ENCODE assay signal across 8 mouse cellular contexts in the genomic region with DNA sequence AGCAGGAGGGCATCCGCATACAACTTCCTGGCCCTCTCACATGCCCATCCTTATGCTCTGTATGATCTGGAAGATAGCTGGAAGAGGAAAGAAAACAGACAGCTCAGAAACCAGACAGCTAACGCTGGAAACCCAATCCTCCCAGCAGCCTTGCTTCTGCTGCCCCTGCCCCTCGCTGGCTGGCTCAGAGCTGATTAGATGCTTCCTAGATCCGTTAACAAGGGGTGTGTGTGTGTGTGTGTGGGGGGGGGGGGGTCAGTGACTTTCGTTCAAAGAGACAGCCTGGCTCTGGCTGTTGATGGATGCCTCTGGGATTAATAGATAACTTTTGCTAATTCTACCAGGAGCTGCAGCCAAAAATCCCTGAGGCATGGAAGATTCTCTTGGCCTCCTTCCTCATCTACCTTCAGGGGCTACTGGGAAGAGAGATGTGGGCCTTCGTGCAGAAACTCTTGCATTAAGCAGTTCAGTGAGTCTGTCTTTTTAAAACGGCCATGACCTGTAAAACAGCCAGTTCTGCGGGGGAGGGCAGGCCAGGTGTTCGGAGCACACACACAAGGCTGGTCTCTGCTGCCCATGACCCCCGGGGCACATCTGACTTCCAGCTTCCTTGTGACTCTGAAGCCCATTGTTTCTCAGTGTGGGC. TPM values are rescaled to one million over a fixed set of nuclear protein-coding genes. Genes with fewer than 3 reads are reported as not detected.
DNase-seq lines count a peak whose midpoint lies in the region; ATAC-seq and TF ChIP-seq lines count a peak whose summit lies in the region.

No protein-coding gene starts in this region.

- H3K4me3 ChIP-seq in heart, embryonic 15.5 days, result peak overlapping the region; percentile 39
- H3K4me3 ChIP-seq in embryonic facial prominence, embryonic 11.5 days (ENCODE audit: low read depth, low read length), result peak overlapping the region; percentile 14; the same call in 1 of the 2 replicates
- peak overlapping the region; percentile 5; the same call in 1 of the 2 replicates for H3K4me3 ChIP-seq in kidney, adult 2 months (ENCODE audit: insufficient read depth, low read depth, low read length)

- H3K27ac ChIP-seq in heart, embryonic 15.5 days, result peak overlapping the region; percentile 21
- peak overlapping the region; percentile 76 for H3K27ac ChIP-seq in embryonic facial prominence, embryonic 11.5 days (replicated peaks; ENCODE audit: low read depth, low read length)
- H3K27ac ChIP-seq in kidney, adult 2 months (ENCODE audit: insufficient read depth, low read depth, low read length), result peak overlapping the region; percentile 51

- peak overlapping the region; percentile 18; the same call in 1 of the 2 replicates for H3K9ac ChIP-seq in heart, embryonic 15.5 days
- peak overlapping the region; percentile 50 for H3K9ac ChIP-seq in embryonic facial prominence, embryonic 11.5 days (replicated peaks; ENCODE audit: low read length)

- TF ChIP-seq POLR2A in kidney, adult 2 months (IDR thresholded peaks at IDR 0.05; ENCODE audit: low read depth, low read length), result no peak

- no peaks in the 10 kb centered on the region for H3K36me3 ChIP-seq in heart, embryonic 15.5 days
- no peaks in the 10 kb centered on the region for H3K36me3 ChIP-seq in embryonic facial prominence, embryonic 11.5 days (replicated peaks; ENCODE audit: control insufficient read depth, insufficient read depth, low read depth, low read length)
- H3K36me3 ChIP-seq in kidney, adult 2 months (ENCODE audit: control insufficient read depth, insufficient read depth, low read length), result no peaks in the 10 kb centered on the region

- WGBS in heart, embryonic 15.5 days, result 20% methylated on average over 10 of the region's 10 CpGs
- WGBS in embryonic facial prominence, embryonic 11.5 days, result 7% methylated on average over 10 of the region's 10 CpGs
- WGBS in kidney, adult 2 months, result 28% methylated on average over 10 of the region's 10 CpGs

- DNase-seq in heart, postnatal 10 days, result no peak
- peak; percentile 63 for DNase-seq in embryonic facial prominence, embryonic 11.5 days (ENCODE audit: low spot score)
- DNase-seq in kidney, adult 2 months, result peak; percentile 91
- no peak for DNase-seq in right cerebral cortex, postnatal 36 days (ENCODE audit: low spot score in 2 of 2)
- no peak for DNase-seq in layer of hippocampus, postnatal 10 days (ENCODE audit: low spot score in 2 of 2)
- DNase-seq in right cerebral cortex, postnatal 25 days, result no peak

- peak overlapping the region; percentile 64 for H3K4me2 ChIP-seq in heart, embryonic 15.5 days
- H3K4me2 ChIP-seq in embryonic facial prominence, embryonic 11.5 days (ENCODE audit: low read depth, low read length), result peak overlapping the region; percentile 42

- ATAC-seq in heart, embryonic 15.5 days (replicated peaks; ENCODE audit: insufficient number of reproducible peaks, insufficient read depth, low FRiP score, low read depth), result no peak
- peak; percentile 67 for ATAC-seq in embryonic facial prominence, embryonic 11.5 days (replicated peaks; ENCODE audit: insufficient number of reproducible peaks, low FRiP score, low TSS enrichment, low read depth)
- peak; percentile 60 for ATAC-seq in megakaryocyte progenitor cell, adult 5-6 weeks (replicated peaks; ENCODE audit: poor library complexity)

- H3K27me3 ChIP-seq in heart, embryonic 15.5 days, result no peaks in the 10 kb centered on the region
- no peaks in the 10 kb centered on the region for H3K27me3 ChIP-seq in embryonic facial prominence, embryonic 11.5 days (ENCODE audit: control insufficient read depth, insufficient read depth, low read length)
- H3K27me3 ChIP-seq in kidney, adult 2 months (replicated peaks; ENCODE audit: control insufficient read depth, insufficient read depth, low read length), result no peaks in the 10 kb centered on the region

- intact Hi-C loops in heart, postnatal 10 days (cut with DNase I), result no loop called here

- no peaks in the 10 kb centered on the region for H3K9me3 ChIP-seq in heart, embryonic 15.5 days (replicated peaks)
- no peaks in the 10 kb centered on the region for H3K9me3 ChIP-seq in embryonic facial prominence, embryonic 11.5 days (replicated peaks; ENCODE audit: control insufficient read depth, low read length)

- TF ChIP-seq CTCF in kidney, adult 2 months (conservative IDR thresholded peaks at IDR 0.05; ENCODE audit: insufficient read depth, insufficient read length, low read depth, low read length), result no peak

- H3K4me1 ChIP-seq in heart, embryonic 15.5 days (replicated peaks), result peaks cover 23% of the 10 kb centered on the region
- H3K4me1 ChIP-seq in embryonic facial prominence, embryonic 11.5 days (ENCODE audit: control insufficient read depth, insufficient read depth, low read length), result peaks cover 13% of the 10 kb centered on the region
- H3K4me1 ChIP-seq in kidney, adult 2 months (ENCODE audit: control insufficient read depth, insufficient read depth, low read length), result peaks cover 16% of the 10 kb centered on the region; the same call in 1 of the 2 replicates

RNA-seq across cellular contexts. Expression of a gene that starts 23.4 kb away (rescaled TPM):
- 7.1 and 8.2 TPM in 2 replicates for polyA plus RNA-seq in heart, embryonic 15.5 days (2015; fragmentation: Nextera tagmentation; extraction: Ambion mirVana)
- total RNA-seq in heart, postnatal 10 days (2021), result 1 to 10 TPM in 1 of 2 experiments, under 1 TPM in 1; 0.37 to 1.8 TPM
- polyA plus RNA-seq in embryonic facial prominence, embryonic 11.5 days (2014; fragmentation: Nextera tagmentation; extraction: Ambion mirVana), result 23.7 and 26.7 TPM in 2 replicates
- 1.0 and 2.0 TPM in 2 replicates for polyA plus RNA-seq in kidney, adult 2 months (2012; rRNA removed)
- total RNA-seq in megakaryocyte progenitor cell, adult 5-6 weeks (2015), result not detected in 2 replicates
- total RNA-seq in megakaryocyte progenitor cell, adult 5-6 weeks (2017), result not detected in 2 replicates
- total RNA-seq in layer of hippocampus, postnatal 10 days (2021), result 100 to 1,000 TPM; 150 to 175 TPM

Comparison
In these comparisons a context has a peak if more than half of its experiments do, and no peak if none do; other contexts are left out.
1. H3K27ac ChIP-seq: peak in every context shown above with its lines; median percentile 76 in embryonic facial prominence, embryonic 11.5 days; 51 in kidney, adult 2 months; 21 in heart, embryonic 15.5 days.
2. DNase-seq: peak in embryonic facial prominence, embryonic 11.5 days (single experiment) and kidney, adult 2 months (single experiment); none in heart, postnatal 10 days (0 of 2), right cerebral cortex, postnatal 36 days (0 of 2), layer of hippocampus, postnatal 10 days (0 of 2) and right cerebral cortex, postnatal 25 days (single experiment).
3. RNA of a gene that starts 23.4 kb away (total RNA-seq): 150 to 175 TPM in layer of hippocampus, postnatal 10 days; 0.37 to 1.8 TPM in heart, postnatal 10 days and not detected in megakaryocyte progenitor cell, adult 5-6 weeks; every median in the first group is over 10 times any median in the second.
4. Peak in every context shown above with its lines, with median percentiles within 50 percentile points of each other: H3K4me3 ChIP-seq.